Mouse (Mus musculus): Measurements from ENCODE around the gene Rps3. TPM values are rescaled to one million over a fixed set of nuclear protein-coding genes. Genes with fewer than 3 reads are reported as not detected.

The Rps3 gene
- polyA plus RNA-seq (2015; fragmentation: Nextera tagmentation; extraction: Ambion mirVana) = 688 and 733 TPM in 2 replicates

DNA sequence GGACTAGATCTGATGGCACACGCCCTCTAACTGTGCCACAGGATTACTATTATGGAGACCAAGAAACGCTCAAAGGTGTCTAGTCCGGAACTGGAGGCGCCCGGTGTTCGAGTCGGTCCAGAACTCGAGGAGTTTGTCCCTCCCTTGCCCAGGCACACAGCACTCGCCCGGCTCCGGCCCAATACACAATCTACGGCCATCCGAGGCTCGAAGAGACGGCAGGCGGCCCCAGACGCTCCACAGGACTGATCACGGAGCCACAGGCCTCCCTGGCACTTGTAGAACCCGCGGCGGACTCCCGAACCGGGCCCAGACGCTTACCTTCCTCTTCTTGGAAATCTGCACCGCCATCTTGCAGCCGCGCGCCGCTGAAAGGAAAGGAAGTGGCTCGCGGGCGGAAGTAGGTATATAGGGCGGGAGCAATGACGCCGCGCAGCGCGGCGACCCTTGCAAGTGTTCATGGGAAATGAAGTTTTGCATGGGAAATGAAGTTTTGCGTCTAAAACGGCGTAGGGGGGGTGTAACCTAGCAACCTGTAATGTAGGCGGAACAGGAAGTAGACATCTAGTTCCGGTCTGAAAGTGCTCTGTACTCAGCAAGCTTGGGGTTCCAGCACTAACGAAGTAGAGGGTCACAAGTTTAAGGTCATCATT, at the start of gene Rps3:
Rps3 (minus strand) TSS at position 468 of the 653 bp plus-strand sequence.
- peak within 1 kb of the TSS; percentile 69 for H3K9ac ChIP-seq (ENCODE audit: low read length)
- no peaks in the 10 kb centered on the region for H3K9me3 ChIP-seq (ENCODE audit: control insufficient read depth, low read length)
- H3K27me3 ChIP-seq (ENCODE audit: control insufficient read depth, insufficient read depth, low read length) = no peaks in the 10 kb centered on the region
- ATAC-seq (ENCODE audit: low FRiP score, low TSS enrichment) = peak; percentile 97
- H3K4me2 ChIP-seq (replicated peaks; ENCODE audit: low read depth) = peak within 1 kb of the TSS; percentile 70
- H3K4me1 ChIP-seq (replicated peaks; ENCODE audit: control insufficient read depth, insufficient read depth) = peaks cover 9% of the 10 kb centered on the region
- peak within 1 kb of the TSS; percentile 84 for H3K27ac ChIP-seq (replicated peaks)
- H3K36me3 ChIP-seq (ENCODE audit: control insufficient read depth, insufficient read depth, low read length) = peaks cover 20% of the 10 kb centered on the region
- peak within 1 kb of the TSS; percentile 59 for H3K4me3 ChIP-seq (ENCODE audit: low read depth, low read length)
- peak; percentile 94 for DNase-seq (ENCODE audit: low spot score)
- no peak for TF ChIP-seq CTCF (IDR thresholded peaks at IDR 0.05; ENCODE audit: low read depth)
- TF ChIP-seq EP300 (optimal IDR thresholded peaks at IDR 0.05) = peak; percentile 90
- WGBS = 1% methylated on average over 45 of the region's 45 CpGs

DNA sequence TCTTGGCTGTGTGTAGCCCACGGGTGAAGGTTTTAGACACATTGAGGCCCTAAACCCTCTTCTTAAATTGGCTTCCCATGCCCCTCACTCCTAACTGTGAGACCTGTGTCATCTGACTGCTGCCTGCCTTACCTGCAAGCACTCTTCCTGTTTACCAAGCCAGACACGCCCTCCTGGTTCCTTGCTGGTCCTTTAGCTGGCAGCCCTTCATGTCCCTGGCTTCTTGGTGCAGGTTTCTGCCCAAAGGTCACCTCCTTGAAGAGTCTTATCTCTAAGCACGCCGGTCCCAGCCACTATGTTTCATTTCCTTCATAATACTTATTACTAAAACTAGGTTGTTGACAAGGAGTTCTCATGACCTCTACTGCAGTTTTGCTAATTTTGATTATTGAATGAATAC, 49.0 kb upstream of the Rps3 start:
- H3K27me3 ChIP-seq (ENCODE audit: control insufficient read depth, insufficient read depth, low read length) = no peaks in the 10 kb centered on the region
- TF ChIP-seq CTCF (IDR thresholded peaks at IDR 0.05; ENCODE audit: low read depth) = no peak
- no peak for TF ChIP-seq EP300 (optimal IDR thresholded peaks at IDR 0.05)
- no peak overlapping the region for H3K9ac ChIP-seq (ENCODE audit: low read length)
- H3K27ac ChIP-seq (replicated peaks) = 0 out of 2 replicates have a peak overlapping the region, but pooled peaks have one; percentile 9
- H3K4me3 ChIP-seq (ENCODE audit: low read depth, low read length) = no peak overlapping the region
- 0 out of 2 replicates have a peak, but pooled peaks cover 8% of the 10 kb centered on the region for H3K4me1 ChIP-seq (replicated peaks; ENCODE audit: control insufficient read depth, insufficient read depth)
- ATAC-seq (ENCODE audit: low FRiP score, low TSS enrichment) (peak; percentile 15; the same call in 1 of the 2 replicates), DNase-seq (ENCODE audit: low spot score) (peak; percentile 70)
- H3K4me2 ChIP-seq (replicated peaks; ENCODE audit: low read depth) = no peak overlapping the region
- H3K36me3 ChIP-seq (ENCODE audit: control insufficient read depth, insufficient read depth, low read length) = no peaks in the 10 kb centered on the region
- H3K9me3 ChIP-seq (ENCODE audit: control insufficient read depth, low read length) = no peaks in the 10 kb centered on the region
- WGBS = 47% methylated on average over 4 of the region's 4 CpGs

GRCm38 (mm10) chr7:99531408-99531970, 48.0 kb upstream of the Rps3 start:
- H3K9ac ChIP-seq (ENCODE audit: low read length) = no peak overlapping the region
- 0 out of 2 replicates have a peak, but pooled peaks cover 3% of the 10 kb centered on the region for H3K4me1 ChIP-seq (replicated peaks; ENCODE audit: control insufficient read depth, insufficient read depth)
- no peak overlapping the region for H3K4me3 ChIP-seq (ENCODE audit: low read depth, low read length)
- TF ChIP-seq CTCF (IDR thresholded peaks at IDR 0.05; ENCODE audit: low read depth) = no peak
- TF ChIP-seq EP300 (optimal IDR thresholded peaks at IDR 0.05) = no peak
- H3K27me3 ChIP-seq (ENCODE audit: control insufficient read depth, insufficient read depth, low read length) = no peaks in the 10 kb centered on the region
- no peak for ATAC-seq (ENCODE audit: low FRiP score, low TSS enrichment)
- DNase-seq (ENCODE audit: low spot score) = no peak
- H3K9me3 ChIP-seq (ENCODE audit: control insufficient read depth, low read length) = no peaks in the 10 kb centered on the region
- no peak overlapping the region for H3K4me2 ChIP-seq (replicated peaks; ENCODE audit: low read depth)
- WGBS = 85% methylated on average over 3 of the region's 3 CpGs
- no peaks in the 10 kb centered on the region for H3K36me3 ChIP-seq (ENCODE audit: control insufficient read depth, insufficient read depth, low read length)
- H3K27ac ChIP-seq (replicated peaks) = no peak overlapping the region

DNA sequence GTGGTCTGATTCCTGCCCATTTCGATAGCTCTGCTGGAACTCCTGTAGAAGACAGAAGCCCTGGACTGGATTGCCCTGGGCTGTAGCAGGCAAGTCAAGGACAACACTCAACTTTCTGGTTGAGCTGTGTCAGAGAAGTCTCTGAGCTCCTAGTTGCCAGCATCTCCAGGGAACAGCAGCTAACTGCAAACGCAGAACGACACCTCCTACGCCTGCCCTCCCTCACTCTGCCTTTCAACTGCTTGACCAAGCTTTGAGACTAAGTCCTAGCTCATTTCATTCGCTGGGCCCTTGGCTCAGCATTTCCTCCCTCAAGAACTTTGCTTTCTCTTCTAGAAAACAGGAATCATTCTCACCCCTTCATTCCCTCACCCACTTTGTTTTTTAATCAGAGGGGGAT, 45.9 kb upstream of the Rps3 start:
- 59% methylated on average over 5 of the region's 5 CpGs for WGBS
- Histone ChIP-seq H3K4me2 (replicated peaks; ENCODE audit: low read depth) (no peak overlapping the region), H3K36me3 (ENCODE audit: control insufficient read depth, insufficient read depth, low read length) (no peaks in the 10 kb centered on the region), H3K9me3 (ENCODE audit: control insufficient read depth, low read length) (no peaks in the 10 kb centered on the region), H3K4me3 (ENCODE audit: low read depth, low read length) (no peak overlapping the region), H3K27me3 (ENCODE audit: control insufficient read depth, insufficient read depth, low read length) (no peaks in the 10 kb centered on the region), H3K27ac (replicated peaks) (no peak overlapping the region), H3K4me1 (replicated peaks; ENCODE audit: control insufficient read depth, insufficient read depth) (no peaks in the 10 kb centered on the region), H3K9ac (ENCODE audit: low read length) (no peak overlapping the region)
- no peak for ATAC-seq (ENCODE audit: low FRiP score, low TSS enrichment)
- no peak for DNase-seq (ENCODE audit: low spot score)
- TF ChIP-seq CTCF (IDR thresholded peaks at IDR 0.05; ENCODE audit: low read depth) (no peak), EP300 (optimal IDR thresholded peaks at IDR 0.05) (no peak)

DNA sequence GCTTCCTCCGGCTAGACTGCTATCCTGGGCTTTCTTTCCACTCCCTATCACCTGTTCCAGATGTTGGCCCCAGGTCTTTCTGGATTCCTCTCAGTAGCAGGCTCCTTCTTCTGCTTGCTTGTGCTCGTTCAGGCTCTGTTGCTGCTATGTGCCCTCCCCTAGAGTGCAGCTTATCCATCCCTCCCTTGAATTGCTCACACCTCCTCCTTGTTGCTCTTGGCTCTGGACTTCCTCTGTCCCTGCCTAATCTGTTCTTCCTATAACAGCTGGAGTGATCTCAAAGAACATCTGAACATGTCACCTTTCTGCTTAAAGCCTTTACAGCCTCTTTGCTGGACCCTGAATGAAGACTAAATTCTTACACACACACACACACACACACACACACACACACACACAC, 45.0 kb upstream of the Rps3 start:
- DNase-seq (ENCODE audit: low spot score) = no peak
- TF ChIP-seq CTCF (IDR thresholded peaks at IDR 0.05; ENCODE audit: low read depth) (no peak), EP300 (optimal IDR thresholded peaks at IDR 0.05) (no peak)
- H3K4me1 ChIP-seq (replicated peaks; ENCODE audit: control insufficient read depth, insufficient read depth) = no peaks in the 10 kb centered on the region
- no peak overlapping the region for H3K9ac ChIP-seq (ENCODE audit: low read length)
- H3K36me3 ChIP-seq (ENCODE audit: control insufficient read depth, insufficient read depth, low read length) = no peaks in the 10 kb centered on the region
- no peaks in the 10 kb centered on the region for H3K27me3 ChIP-seq (ENCODE audit: control insufficient read depth, insufficient read depth, low read length)
- no peak overlapping the region for H3K4me2 ChIP-seq (replicated peaks; ENCODE audit: low read depth)
- H3K27ac ChIP-seq (replicated peaks) = no peak overlapping the region
- no peak for ATAC-seq (ENCODE audit: low FRiP score, low TSS enrichment)
- no peaks in the 10 kb centered on the region for H3K9me3 ChIP-seq (ENCODE audit: control insufficient read depth, low read length)
- WGBS = 41% methylated on average over 2 of the region's 2 CpGs
- no peak overlapping the region for H3K4me3 ChIP-seq (ENCODE audit: low read depth, low read length)

GRCm38 (mm10) chr7:99523837-99524236, 40.3 kb upstream of the Rps3 start:
- DNase-seq (ENCODE audit: low spot score) = no peak
- ATAC-seq (ENCODE audit: low FRiP score, low TSS enrichment) = no peak
- Histone ChIP-seq H3K36me3 (ENCODE audit: control insufficient read depth, insufficient read depth, low read length) (no peaks in the 10 kb centered on the region), H3K4me1 (replicated peaks; ENCODE audit: control insufficient read depth, insufficient read depth) (no peaks in the 10 kb centered on the region), H3K4me2 (replicated peaks; ENCODE audit: low read depth) (no peak overlapping the region), H3K27ac (replicated peaks) (no peak overlapping the region), H3K4me3 (ENCODE audit: low read depth, low read length) (no peak overlapping the region), H3K27me3 (ENCODE audit: control insufficient read depth, insufficient read depth, low read length) (no peaks in the 10 kb centered on the region), H3K9ac (ENCODE audit: low read length) (no peak overlapping the region), H3K9me3 (ENCODE audit: control insufficient read depth, low read length) (no peaks in the 10 kb centered on the region)
- 74% methylated on average over 1 of the region's 1 CpGs for WGBS
- TF ChIP-seq EP300 (optimal IDR thresholded peaks at IDR 0.05) = no peak
- TF ChIP-seq CTCF (IDR thresholded peaks at IDR 0.05; ENCODE audit: low read depth) = no peak
